Mouse (Mus musculus) E14TG2a.4 (cell line): ENCODE measurements around the gene Syk.

ENCODE experiments used
- CTCF ChIP-seq: conservative IDR thresholded peaks from 2 replicates; pipeline ENCODE4 v1.5.1; 2014; ENCODE audit warnings: low read length
- NANOG ChIP-seq: IDR thresholded peaks from 2 replicates; pipeline ENCODE4 v1.6.1; 2014; ENCODE audit warnings: borderline replicate concordance, low read length, mixed read lengths
- POU5F1 ChIP-seq: IDR thresholded peaks from 2 replicates; pipeline ENCODE4 v1.6.1; 2014; ENCODE audit warnings: low read length, borderline replicate concordance

GRCm38 (mm10) chr13:52546288-52546687 lies 36.7 kb upstream of the Syk start:
- TF ChIP-seq CTCF = no peak
- TF ChIP-seq POU5F1 = no peak
- no peak for TF ChIP-seq NANOG
